Mouse (Mus musculus) myocyte (in vitro differentiated cells): ENCODE data around the gene Ercc2. TPM values are rescaled to one million over a fixed set of nuclear protein-coding genes. Genes with fewer than 3 reads are reported as not detected.

ENCODE experiments used
- H3K27me3 ChIP-seq: one replicate; pipeline ENCODE4 v1.6.1; 2011; ENCODE audit not compliant: control insufficient read depth, insufficient read depth, insufficient read length
- H3K36me3 ChIP-seq: one replicate; pipeline ENCODE4 v1.6.1; 2011; ENCODE audit not compliant: control insufficient read depth, insufficient read depth
- H3K4me2 ChIP-seq: one replicate; pipeline ENCODE4 v1.6.1; 2011; ENCODE audit warnings: low read depth, control low read depth
- H3K4me3 ChIP-seq: one replicate; pipeline ENCODE4 v1.5.1; 2011; ENCODE audit warnings: mild to moderate bottlenecking, control low read depth, moderate library complexity
- H3K79me2 ChIP-seq: one replicate; pipeline ENCODE4 v1.6.1; 2011; ENCODE audit not compliant: control insufficient read depth, insufficient read depth
- H3ac ChIP-seq: one replicate; pipeline ENCODE4 v1.6.1; 2011; ENCODE audit not compliant: control insufficient read depth, insufficient read length
- CEBPB ChIP-seq: IDR thresholded peaks from 2 replicates; pipeline ENCODE4 v1.6.1; 2011; ENCODE audit warnings: mild to moderate bottlenecking, moderate library complexity; ENCODE audit not compliant: poor library complexity, insufficient read depth, severe bottlenecking
- E2F4 ChIP-seq: IDR thresholded peaks from one replicate; pipeline ENCODE4 v1.6.1; 2011; ENCODE audit warnings: mild to moderate bottlenecking, control low read depth, moderate library complexity; ENCODE audit not compliant: insufficient read depth
- MAX ChIP-seq: IDR thresholded peaks from one replicate; pipeline ENCODE4 v1.6.1; 2011; ENCODE audit warnings: low read depth, mild to moderate bottlenecking, control low read depth
- MYOD1 ChIP-seq, 3 experiments: IDR thresholded peaks; one replicate each; pipeline ENCODE4 v1.6.1; 2011; ENCODE audit warnings: control low read depth in 2 of 3, low read depth in 2 of 3, mild to moderate bottlenecking in 2 of 3, moderate library complexity in 1 of 3; ENCODE audit not compliant: insufficient read length in 2 of 3, control insufficient read depth in 1 of 3
- MYOG ChIP-seq, 3 experiments: IDR thresholded peaks; one replicate each; pipeline ENCODE4 v1.6.1; 2011; ENCODE audit warnings: control low read depth in 2 of 3, low read depth in 2 of 3, mild to moderate bottlenecking in 2 of 3; ENCODE audit not compliant: insufficient read length in 2 of 3, control insufficient read depth in 1 of 3, insufficient read depth in 1 of 3
- POLR2A ChIP-seq: IDR thresholded peaks from one replicate; pipeline ENCODE4 v1.6.1; 2011; ENCODE audit warnings: low read depth, mild to moderate bottlenecking, control low read depth, moderate library complexity; ENCODE audit not compliant: insufficient read length
- POLR2AphosphoS2 ChIP-seq: IDR thresholded peaks from one replicate; pipeline ENCODE4 v1.6.1; 2011; ENCODE audit warnings: low read depth, control low read depth; ENCODE audit not compliant: insufficient read length
- REST ChIP-seq: IDR thresholded peaks from one replicate; pipeline ENCODE4 v1.6.1; 2011; ENCODE audit warnings: mild to moderate bottlenecking, control low read depth, moderate library complexity; ENCODE audit not compliant: insufficient read depth, insufficient read length
- SRF ChIP-seq: IDR thresholded peaks from one replicate; pipeline ENCODE4 v1.6.1; 2011; ENCODE audit warnings: low read depth; ENCODE audit not compliant: control insufficient read depth, insufficient read length
- TCF12 ChIP-seq: IDR thresholded peaks from one replicate; pipeline ENCODE4 v1.6.1; 2011; ENCODE audit warnings: mild to moderate bottlenecking, control low read depth; ENCODE audit not compliant: poor library complexity, insufficient read depth, severe bottlenecking
- TCF3 ChIP-seq: IDR thresholded peaks from one replicate; pipeline ENCODE4 v1.6.1; 2011; ENCODE audit warnings: low read depth, control low read depth; ENCODE audit not compliant: insufficient read length
- USF1 ChIP-seq: IDR thresholded peaks from one replicate; pipeline ENCODE4 v1.6.1; 2011; ENCODE audit warnings: low read depth, mild to moderate bottlenecking, control low read depth, moderate library complexity
- polyA plus RNA-seq: library from polyadenylated mRNA; unstranded; fragments of >200 nt; fragmentation: generic; extraction: Trizol; gene quantifications from one replicate; pipeline ENCODE4 v1.2.1, GENCODE M21; 2012; ENCODE audit warnings: missing spikeins

Ercc2 gene
- polyA plus RNA-seq, 1 experiment: 11.5 TPM

DNA sequence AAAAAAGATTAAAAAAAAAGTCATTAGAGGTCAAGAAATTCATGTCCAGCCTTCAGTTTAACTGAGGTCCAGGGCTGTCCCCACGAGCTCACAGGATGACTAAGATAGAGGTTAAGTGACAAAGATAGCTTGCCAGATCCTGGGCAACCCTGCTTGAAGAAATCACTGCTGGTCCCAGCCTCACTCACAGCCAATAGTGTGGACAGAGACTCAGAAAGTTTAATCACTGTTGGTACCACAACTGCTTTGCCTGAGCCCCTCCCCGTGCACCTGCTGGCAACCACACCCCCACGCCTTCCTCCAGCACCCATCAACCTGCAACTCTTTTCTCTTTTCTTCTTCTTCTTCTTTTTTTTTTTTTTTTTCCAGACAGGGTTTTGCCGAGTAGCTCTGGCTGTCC, 42.2 kb downstream of the Ercc2 start:
- Histone ChIP-seq H3K27me3 (no peaks in the 10 kb centered on the region), H3K4me2 (no peak overlapping the region), H3ac (no peak overlapping the region), H3K36me3 (peaks cover 10% of the 10 kb centered on the region), H3K4me3 (no peak overlapping the region), H3K79me2 (no peaks in the 10 kb centered on the region)
- TF ChIP-seq MYOD1 (IDR thresholded peaks at IDR 0.05; ENCODE audit: control insufficient read depth in 1 of 3, insufficient read length in 2 of 3, low read depth in 2 of 3) (peak in 1 of 3 experiments; percentile 5), POLR2AphosphoS2 (peak; percentile 65), TCF12 (no peak)

DNA sequence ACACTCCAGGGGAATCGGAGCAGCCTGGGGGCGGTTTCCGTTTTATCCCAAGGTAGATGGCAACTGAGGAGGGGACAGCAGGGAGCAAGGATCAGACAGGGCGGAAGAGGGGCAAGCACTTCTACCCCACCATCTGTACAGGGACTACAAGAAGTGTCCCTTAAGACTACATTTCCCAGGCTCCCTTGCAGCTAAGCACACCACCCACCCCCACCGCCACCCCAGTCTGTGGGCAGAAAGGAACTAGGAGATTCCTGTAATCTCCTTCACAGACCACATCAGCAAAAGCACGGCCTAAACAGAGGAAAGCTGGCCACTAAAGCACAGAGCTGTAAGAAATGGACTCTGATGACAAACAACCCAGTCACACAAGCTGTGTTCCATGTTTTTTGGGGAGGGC, 44.5 kb downstream of the Ercc2 start:
- no peak overlapping the region for H3ac ChIP-seq
- no peaks in the 10 kb centered on the region for H3K79me2 ChIP-seq
- no peak overlapping the region for H3K4me3 ChIP-seq
- no peak for TF ChIP-seq POLR2AphosphoS2
- TF ChIP-seq CEBPB: no peak
- no peak for TF ChIP-seq E2F4
- TF ChIP-seq REST: no peak
- TF ChIP-seq MYOD1 (IDR thresholded peaks at IDR 0.05; ENCODE audit: control insufficient read depth in 1 of 3, insufficient read length in 2 of 3, low read depth in 2 of 3): no peak
- no peak for TF ChIP-seq MAX
- no peak for TF ChIP-seq POLR2A
- TF ChIP-seq TCF12: no peak
- no peak for TF ChIP-seq USF1
- no peak overlapping the region for H3K4me2 ChIP-seq
- H3K27me3 ChIP-seq: no peaks in the 10 kb centered on the region
- H3K36me3 ChIP-seq: peaks cover 10% of the 10 kb centered on the region

DNA sequence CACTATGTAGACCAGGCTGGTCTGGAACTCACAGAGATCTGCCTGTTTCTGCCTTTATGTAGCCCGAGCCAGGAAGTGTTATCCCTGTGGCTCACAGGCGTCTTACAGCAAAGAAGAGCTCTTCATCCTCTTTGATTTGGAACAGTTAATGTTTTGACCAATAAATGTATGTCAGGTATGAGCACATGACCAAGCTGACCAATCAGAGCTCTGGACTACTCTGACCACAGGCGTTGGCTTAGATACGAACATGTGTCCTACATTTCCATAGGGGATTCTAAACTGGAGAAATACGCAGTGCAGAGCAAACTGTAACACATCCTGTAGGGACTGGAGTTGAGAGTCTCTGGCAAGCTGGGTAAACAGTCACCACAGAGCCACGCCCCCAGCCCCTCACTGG, 45.1 kb downstream of the Ercc2 start:
- Histone ChIP-seq H3K79me2 (no peaks in the 10 kb centered on the region), H3K27me3 (no peaks in the 10 kb centered on the region), H3K4me2 (no peak overlapping the region), H3K36me3 (peaks cover 13% of the 10 kb centered on the region), H3ac (no peak overlapping the region), H3K4me3 (no peak overlapping the region)
- no peak for TF ChIP-seq REST
- TF ChIP-seq USF1: no peak
- no peak for TF ChIP-seq SRF
- no peak for TF ChIP-seq TCF12
- no peak for TF ChIP-seq TCF3
- no peak for TF ChIP-seq POLR2AphosphoS2
- no peak for TF ChIP-seq MAX
- no peak for TF ChIP-seq MYOG (IDR thresholded peaks at IDR 0.05; ENCODE audit: control insufficient read depth in 1 of 3, insufficient read depth in 1 of 3, insufficient read length in 2 of 3, low read depth in 2 of 3)
- no peak for TF ChIP-seq E2F4
- no peak for TF ChIP-seq POLR2A
- no peak for TF ChIP-seq MYOD1 (IDR thresholded peaks at IDR 0.05; ENCODE audit: control insufficient read depth in 1 of 3, insufficient read length in 2 of 3, low read depth in 2 of 3)
- no peak for TF ChIP-seq CEBPB

DNA sequence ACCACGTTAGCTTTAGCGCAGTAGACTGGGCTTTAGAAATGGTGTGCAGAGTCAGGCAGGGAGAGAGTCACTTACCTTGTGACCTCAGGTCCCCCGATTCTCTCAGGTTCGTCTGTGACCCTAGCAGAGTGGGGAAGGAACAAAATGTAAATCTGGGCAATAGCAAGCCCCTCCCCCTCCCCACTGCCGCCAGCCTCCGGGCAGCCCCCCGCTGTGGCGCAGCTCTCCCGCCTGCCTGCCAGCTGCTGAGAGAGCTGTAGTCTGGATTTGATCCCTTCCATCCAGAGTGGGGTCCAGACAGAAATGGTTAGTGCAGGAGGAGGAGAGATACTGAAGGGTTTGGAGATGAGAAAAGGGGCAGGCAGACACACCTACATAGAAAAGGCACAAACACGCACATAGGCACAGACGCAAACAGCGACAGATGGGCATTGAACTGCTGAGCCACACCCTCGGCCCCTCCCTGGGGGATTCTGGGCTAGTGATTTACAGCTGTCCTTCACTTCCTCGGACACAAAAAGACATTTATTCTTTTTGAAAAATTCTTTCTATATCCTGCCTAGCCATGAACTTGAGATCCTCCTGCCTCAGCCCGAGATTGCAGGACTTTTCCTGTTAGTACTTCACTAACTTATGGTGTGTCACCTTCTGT, 46.3 kb downstream of the Ercc2 start:
- Histone ChIP-seq H3K27me3 (no peaks in the 10 kb centered on the region), H3K4me2 (no peak overlapping the region), H3K79me2 (no peaks in the 10 kb centered on the region), H3K4me3 (no peak overlapping the region), H3K36me3 (peaks cover 15% of the 10 kb centered on the region), H3ac (no peak overlapping the region)
- TF ChIP-seq CEBPB (no peak), USF1 (no peak), TCF3 (no peak), POLR2A (no peak), POLR2AphosphoS2 (no peak)

DNA sequence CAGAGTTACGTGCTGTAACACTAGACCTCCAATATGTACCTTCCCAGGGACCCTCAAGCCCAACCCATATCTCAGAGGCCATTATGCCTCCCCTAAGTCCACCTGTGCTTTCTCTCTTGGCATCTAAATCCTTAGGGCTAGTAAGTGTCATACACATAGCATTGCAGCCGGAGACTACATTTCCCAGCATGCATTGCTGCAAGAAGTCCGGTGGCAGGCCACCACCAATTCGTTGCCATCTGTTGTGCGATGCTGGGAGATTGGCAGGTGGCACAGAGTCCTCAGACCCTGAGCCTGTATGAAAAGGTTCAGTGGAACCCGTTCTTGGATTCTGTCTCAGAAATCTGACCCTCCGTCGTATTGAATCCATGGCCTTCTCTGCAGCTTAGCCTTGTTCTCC, 47.9 kb downstream of the Ercc2 start:
- Histone ChIP-seq H3ac (no peak overlapping the region), H3K4me3 (no peak overlapping the region), H3K27me3 (no peaks in the 10 kb centered on the region), H3K4me2 (no peak overlapping the region), H3K36me3 (peaks cover 20% of the 10 kb centered on the region), H3K79me2 (no peaks in the 10 kb centered on the region)
- no peak for TF ChIP-seq POLR2AphosphoS2
- no peak for TF ChIP-seq MYOD1 (IDR thresholded peaks at IDR 0.05; ENCODE audit: control insufficient read depth in 1 of 3, insufficient read length in 2 of 3, low read depth in 2 of 3)
- TF ChIP-seq CEBPB: no peak
- TF ChIP-seq MAX: no peak
- TF ChIP-seq MYOG (IDR thresholded peaks at IDR 0.05; ENCODE audit: control insufficient read depth in 1 of 3, insufficient read depth in 1 of 3, insufficient read length in 2 of 3, low read depth in 2 of 3): no peak
- TF ChIP-seq TCF3: no peak
- TF ChIP-seq TCF12: no peak
- TF ChIP-seq POLR2A: no peak
- TF ChIP-seq E2F4: no peak
- no peak for TF ChIP-seq REST
- TF ChIP-seq SRF: no peak
- TF ChIP-seq USF1: no peak
